15 mouse cellular contexts compared by ENCODE assay signal in genomic region chr5:146985725-146986433, GRCm38 (mm10). TPM values are rescaled to one million over a fixed set of nuclear protein-coding genes. Genes with fewer than 3 reads are reported as not detected.
DNase-seq lines count a peak whose midpoint lies in the region; ATAC-seq and TF ChIP-seq lines count a peak whose summit lies in the region.
"Had no signal": no experiment of that assay in that cellular context is flagged by ENCODE, and none has a peak within 500 bp of the region (broad histone marks: within the 10 kb centered on the region; RNA-seq: fewer than 3 reads in every experiment).

No protein-coding gene starts in this region.

- peaks cover 5% of the 10 kb centered on the region; the same call in 1 of the 2 replicates for H3K27me3 ChIP-seq in hindbrain, embryonic 14.5 days (ENCODE audit: control insufficient read depth, insufficient read depth, low read length)
- peaks cover 45% of the 10 kb centered on the region for H3K27me3 ChIP-seq in hindbrain, embryonic 10.5 days (ENCODE audit: insufficient read depth, poor library complexity, severe bottlenecking)
- H3K27me3 ChIP-seq in forebrain, postnatal 0 days (ENCODE audit: insufficient read depth, low read length): no peaks in the 10 kb centered on the region

- no peak for TF ChIP-seq CTCF in forebrain, postnatal 0 days (IDR thresholded peaks at IDR 0.05; ENCODE audit: low read depth)

- no peaks in the 10 kb centered on the region for H3K36me3 ChIP-seq in hindbrain, embryonic 14.5 days (replicated peaks; ENCODE audit: control insufficient read depth, insufficient read depth)
- no peaks in the 10 kb centered on the region for H3K36me3 ChIP-seq in hindbrain, embryonic 10.5 days
- H3K36me3 ChIP-seq in forebrain, postnatal 0 days (ENCODE audit: insufficient read depth): no peaks in the 10 kb centered on the region
- H3K36me3 ChIP-seq: stomach, embryonic 15.5 days had no signal

- no peak overlapping the region for H3K4me3 ChIP-seq in hindbrain, embryonic 14.5 days (replicated peaks; ENCODE audit: low read length)
- no peak overlapping the region for H3K4me3 ChIP-seq in hindbrain, embryonic 10.5 days
- no peak overlapping the region for H3K4me3 ChIP-seq in forebrain, postnatal 0 days (ENCODE audit: low read depth, low read length)
- H3K4me3 ChIP-seq: erythroblast, embryonic 14.5 days; megakaryocyte, embryonic 14.5 days; myocyte; stomach, embryonic 15.5 days had no signal

- WGBS in hindbrain, embryonic 14.5 days: 57% methylated on average over 21 of the region's 21 CpGs
- WGBS in hindbrain, embryonic 10.5 days: 71% methylated on average over 21 of the region's 21 CpGs
- WGBS in forebrain, postnatal 0 days: 24% methylated on average over 21 of the region's 21 CpGs

- ATAC-seq in hindbrain, embryonic 14.5 days (ENCODE audit: low FRiP score): no peak
- peak; percentile 24; the same call in 1 of the 2 replicates for ATAC-seq in forebrain, postnatal 0 days
- no peak for ATAC-seq in monocyte, adult 5-6 weeks (replicated peaks; ENCODE audit: insufficient number of reproducible peaks, low FRiP score, low TSS enrichment, poor library complexity, severe bottlenecking)

- 0 out of 2 replicates have a peak, but pooled peaks cover 9% of the 10 kb centered on the region for H3K4me1 ChIP-seq in hindbrain, embryonic 14.5 days (replicated peaks; ENCODE audit: control insufficient read depth, insufficient read depth, low read length)
- H3K4me1 ChIP-seq in hindbrain, embryonic 10.5 days (replicated peaks): no peaks in the 10 kb centered on the region
- peaks cover 7% of the 10 kb centered on the region; the same call in 1 of the 2 replicates for H3K4me1 ChIP-seq in forebrain, postnatal 0 days (ENCODE audit: insufficient read depth)
- H3K4me1 ChIP-seq: stomach, embryonic 15.5 days had no signal

- peak; percentile 46 to 56 for DNase-seq in cerebellum, postnatal 10 days
- DNase-seq in cerebellum, adult 9-11 months: no peak
- no peak for DNase-seq in hindbrain, embryonic 14.5 days (ENCODE audit: low spot score)
- no peak for DNase-seq in hindbrain, embryonic 10.5 days (ENCODE audit: low spot score)
- peak; percentile 51 for DNase-seq in R1 (ENCODE audit: low read depth, low spot score)
- DNase-seq in forebrain, postnatal 0 days: peak; percentile 51
- DNase-seq in thymus, adult 18-20 months: no peak
- DNase-seq: cerebellum, adult 9-10 months; kidney, adult 18-20 months; thymus, postnatal 4 days had no signal

- no peak overlapping the region for H3K27ac ChIP-seq in hindbrain, embryonic 14.5 days
- no peak overlapping the region for H3K27ac ChIP-seq in hindbrain, embryonic 10.5 days
- no peak overlapping the region for H3K27ac ChIP-seq in forebrain, postnatal 0 days (ENCODE audit: low read depth, low read length)
- H3K27ac ChIP-seq: stomach, embryonic 15.5 days had no signal

- no peaks in the 10 kb centered on the region for H3K9me3 ChIP-seq in hindbrain, embryonic 14.5 days (ENCODE audit: control insufficient read depth, low read length)
- no peaks in the 10 kb centered on the region for H3K9me3 ChIP-seq in hindbrain, embryonic 10.5 days
- no peaks in the 10 kb centered on the region for H3K9me3 ChIP-seq in forebrain, postnatal 0 days (ENCODE audit: low read length)
- H3K9me3 ChIP-seq: megakaryocyte, embryonic 14.5 days; stomach, embryonic 15.5 days had no signal

- no peak overlapping the region for H3K9ac ChIP-seq in hindbrain, embryonic 14.5 days
- no peak overlapping the region; the same call in 1 of the 2 replicates for H3K9ac ChIP-seq in forebrain, postnatal 0 days
- H3K9ac ChIP-seq: stomach, embryonic 15.5 days had no signal

- H3K4me2 ChIP-seq in hindbrain, embryonic 14.5 days (replicated peaks): peak overlapping the region; percentile 21
- H3K4me2 ChIP-seq in forebrain, postnatal 0 days (ENCODE audit: low read depth): peak overlapping the region; percentile 8
- H3K4me2 ChIP-seq: stomach, embryonic 15.5 days had no signal

RNA-seq across cellular contexts. Expression of gene Mtif3, which starts 22.3 kb away (rescaled TPM):
- 27.4 and 28.5 TPM in 2 replicates for polyA plus RNA-seq in hindbrain, embryonic 14.5 days (2014; fragmentation: Nextera tagmentation; extraction: Ambion mirVana)
- 19.0 and 23.9 TPM in 2 replicates for polyA plus RNA-seq in hindbrain, embryonic 10.5 days (2016; fragmentation: Nextera tagmentation; extraction: Ambion mirVana)
- 17.1 and 22.6 TPM in 2 replicates for total RNA-seq in forebrain, postnatal 0 days (2014; rRNA removed)
- 17.6 and 18.6 TPM in 2 replicates for polyA plus RNA-seq in forebrain, postnatal 0 days (2015; fragmentation: Nextera tagmentation; extraction: Ambion mirVana)
- total RNA-seq in monocyte, adult 5-6 weeks (2017): 8.6 to 31.9 TPM (median 11.4 TPM) in 3 replicates

RNA-seq across cellular contexts. Expression of gene Gtf3a, which starts 37.4 kb away (rescaled TPM):
- 99.5 and 103 TPM in 2 replicates for polyA plus RNA-seq in hindbrain, embryonic 14.5 days (2014; fragmentation: Nextera tagmentation; extraction: Ambion mirVana)
- 115 and 118 TPM in 2 replicates for polyA plus RNA-seq in hindbrain, embryonic 10.5 days (2016; fragmentation: Nextera tagmentation; extraction: Ambion mirVana)
- total RNA-seq in forebrain, postnatal 0 days (2014; rRNA removed): 67.6 and 101 TPM in 2 replicates
- polyA plus RNA-seq in forebrain, postnatal 0 days (2015; fragmentation: Nextera tagmentation; extraction: Ambion mirVana): 123 and 138 TPM in 2 replicates
- 86.3 to 99.1 TPM (median 88.2 TPM) in 3 replicates for total RNA-seq in monocyte, adult 5-6 weeks (2017)

Comparison
In these comparisons a context has a peak if more than half of its experiments do, and no peak if none do; other contexts are left out.
1. DNase-seq: peak in cerebellum, postnatal 10 days (2 of 2), R1 (single experiment) and forebrain, postnatal 0 days (single experiment); none in cerebellum, adult 9-11 months (single experiment), hindbrain, embryonic 14.5 days (single experiment), hindbrain, embryonic 10.5 days (single experiment) and thymus, adult 18-20 months (0 of 2).